Mouse (Mus musculus) erythroblast, embryonic 14.5 days (primary cell): ENCODE data around the gene Tcp11l2. TPM values are rescaled to one million over a fixed set of nuclear protein-coding genes. Genes with fewer than 3 reads are reported as not detected.

Experiments used
- H3K27me3 ChIP-seq: 2 replicates; pipeline ENCODE4 v1.6.1; 2012; ENCODE audit warnings: inconsistent platforms; ENCODE audit not compliant: control insufficient read depth
- H3K36me3 ChIP-seq: 2 replicates; pipeline ENCODE4 v1.6.1; 2012; ENCODE audit warnings: mild to moderate bottlenecking, inconsistent platforms; ENCODE audit not compliant: control insufficient read depth
- H3K4me1 ChIP-seq: 2 replicates; pipeline ENCODE4 v1.6.1; 2012; ENCODE audit warnings: inconsistent platforms; ENCODE audit not compliant: control insufficient read depth
- H3K4me3 ChIP-seq: replicated peaks from 2 replicates; pipeline ENCODE3; 2012; ENCODE audit warnings: moderate library complexity, mild to moderate bottlenecking, inconsistent platforms
- H3K9me3 ChIP-seq: 2 replicates; pipeline ENCODE4 v1.6.1; 2012; ENCODE audit warnings: low read length, inconsistent platforms, mixed read lengths; ENCODE audit not compliant: control insufficient read depth
- GATA1 ChIP-seq: IDR thresholded peaks from 2 replicates; pipeline ENCODE4 v1.6.1; 2012; ENCODE audit warnings: low read length, inconsistent platforms, mixed read lengths
- TAL1 ChIP-seq: IDR thresholded peaks from 3 replicates; pipeline ENCODE4 v1.6.1; 2012; ENCODE audit warnings: low read length, inconsistent platforms, mixed read lengths
- polyA plus RNA-seq: library from polyadenylated mRNA; stranded (reverse); fragments of >175 nt; gene quantifications from 2 replicates; pipeline ENCODE4 v1.2.3, GENCODE M21; 2012

Tcp11l2 gene
- polyA plus RNA-seq, 1 experiment, result 0.63 TPM

- Histone ChIP-seq H3K9me3 (no peaks in the 10 kb centered on the region), H3K4me1 (peaks cover 59% of the 10 kb centered on the region), H3K36me3 (peaks cover 2% of the 10 kb centered on the region), H3K27me3 (peaks cover 28% of the 10 kb centered on the region), H3K4me3 (no peak overlapping the region)
- TF ChIP-seq GATA1, result no peak
- TF ChIP-seq TAL1, result no peak
These were observed 2.6 kb upstream of the Tcp11l2 start for GRCm38 (mm10) chr10:84573671-84574420.

GRCm38 (mm10) chr10:84576029-84576394 lies 414 bp upstream of the Tcp11l2 start:
- peaks cover 2% of the 10 kb centered on the region for H3K36me3 ChIP-seq
- peaks cover 72% of the 10 kb centered on the region for H3K4me1 ChIP-seq
- peak overlapping the region; percentile 86 for H3K4me3 ChIP-seq
- no peaks in the 10 kb centered on the region for H3K9me3 ChIP-seq
- H3K27me3 ChIP-seq, result peaks cover 25% of the 10 kb centered on the region
- TF ChIP-seq GATA1 (peak; percentile 97), TAL1 (peak; percentile 84)

- peaks cover 2% of the 10 kb centered on the region for H3K36me3 ChIP-seq
- H3K9me3 ChIP-seq, result no peaks in the 10 kb centered on the region
- H3K4me1 ChIP-seq, result peaks cover 72% of the 10 kb centered on the region
- H3K4me3 ChIP-seq, result peak overlapping the region; percentile 86
- H3K27me3 ChIP-seq, result peaks cover 19% of the 10 kb centered on the region
- TF ChIP-seq TAL1 (no peak), GATA1 (no peak)
These were observed 773 bp downstream of the Tcp11l2 start for GRCm38 (mm10) chr10:84577071-84577727.

- Histone ChIP-seq H3K4me3 (peak overlapping the region; percentile 86), H3K4me1 (peaks cover 63% of the 10 kb centered on the region), H3K27me3 (peaks cover 17% of the 10 kb centered on the region), H3K9me3 (no peaks in the 10 kb centered on the region), H3K36me3 (peaks cover 2% of the 10 kb centered on the region)
- TF ChIP-seq TAL1 (no peak), GATA1 (no peak)
These were observed 2.3 kb downstream of the Tcp11l2 start for GRCm38 (mm10) chr10:84578738-84579137.

GRCm38 (mm10) chr10:84579527-84579926 lies 3.1 kb downstream of the Tcp11l2 start:
- H3K36me3 ChIP-seq, result peaks cover 2% of the 10 kb centered on the region
- H3K4me1 ChIP-seq, result peaks cover 57% of the 10 kb centered on the region
- H3K27me3 ChIP-seq, result peaks cover 17% of the 10 kb centered on the region
- H3K4me3 ChIP-seq, result peak overlapping the region; percentile 86
- TF ChIP-seq TAL1, result no peak
- TF ChIP-seq GATA1, result no peak
- H3K9me3 ChIP-seq, result no peaks in the 10 kb centered on the region

GRCm38 (mm10) chr10:84581191-84581590 lies 4.8 kb downstream of the Tcp11l2 start:
- H3K27me3 ChIP-seq, result peaks cover 21% of the 10 kb centered on the region
- TF ChIP-seq TAL1 (no peak), GATA1 (no peak)
- peaks cover 45% of the 10 kb centered on the region for H3K4me1 ChIP-seq
- no peaks in the 10 kb centered on the region for H3K9me3 ChIP-seq
- no peak overlapping the region for H3K4me3 ChIP-seq
- peaks cover 11% of the 10 kb centered on the region for H3K36me3 ChIP-seq

- H3K36me3 ChIP-seq, result peaks cover 14% of the 10 kb centered on the region
- H3K9me3 ChIP-seq, result no peaks in the 10 kb centered on the region
- TF ChIP-seq GATA1 (no peak), TAL1 (no peak)
- H3K4me1 ChIP-seq, result peaks cover 35% of the 10 kb centered on the region
- peaks cover 21% of the 10 kb centered on the region for H3K27me3 ChIP-seq
- no peak overlapping the region for H3K4me3 ChIP-seq
These were observed 5.8 kb downstream of the Tcp11l2 start for GRCm38 (mm10) chr10:84582236-84582635.

- Histone ChIP-seq H3K27me3 (peaks cover 3% of the 10 kb centered on the region; the same call in 1 of the 2 replicates), H3K9me3 (no peaks in the 10 kb centered on the region), H3K4me1 (peaks cover 12% of the 10 kb centered on the region), H3K4me3 (no peak overlapping the region), H3K36me3 (peaks cover 20% of the 10 kb centered on the region)
- no peak for TF ChIP-seq TAL1
- no peak for TF ChIP-seq GATA1
These were observed 8.2 kb downstream of the Tcp11l2 start for GRCm38 (mm10) chr10:84584451-84585293.

- Histone ChIP-seq H3K9me3 (no peaks in the 10 kb centered on the region), H3K4me3 (no peak overlapping the region), H3K27me3 (peaks cover 3% of the 10 kb centered on the region; the same call in 1 of the 2 replicates), H3K4me1 (peaks cover 7% of the 10 kb centered on the region), H3K36me3 (peaks cover 26% of the 10 kb centered on the region)
- no peak for TF ChIP-seq TAL1
- TF ChIP-seq GATA1, result no peak
These were observed 8.8 kb downstream of the Tcp11l2 start for GRCm38 (mm10) chr10:84585294-84585650.
